Mouse (Mus musculus): Measurements from ENCODE around the gene Ntmt1. TPM values are rescaled to one million over a fixed set of nuclear protein-coding genes. Genes with fewer than 3 reads are reported as not detected.
A peak's percentile ranks its signal among the peaks of the same experiment; 100 is the strongest.

Gene Ntmt1
- polyA plus RNA-seq, 1 experiment from 2014 or later, result 80.0 TPM

- ATAC-seq (ENCODE audit: insufficient read depth, low FRiP score), result no peak
- no peaks in the 10 kb centered on the region for H3K9me3 ChIP-seq (replicated peaks; ENCODE audit: control insufficient read depth, low read length)
- H3K27me3 ChIP-seq (ENCODE audit: control insufficient read depth, insufficient read depth, low read length), result no peaks in the 10 kb centered on the region
- H3K4me3 ChIP-seq (replicated peaks; ENCODE audit: low read length), result no peak overlapping the region
- H3K9ac ChIP-seq (ENCODE audit: low read length), result no peak overlapping the region; the same call in 1 of the 2 replicates
- H3K27ac ChIP-seq (ENCODE audit: low read length), result no peak overlapping the region
- WGBS, result 79% methylated on average over 5 of the region's 5 CpGs
- H3K4me2 ChIP-seq (ENCODE audit: low read depth, low read length), result peak overlapping the region; percentile 42
- no peaks in the 10 kb centered on the region for H3K36me3 ChIP-seq (ENCODE audit: control insufficient read depth, insufficient read depth, low read length)
- peaks cover 21% of the 10 kb centered on the region for H3K4me1 ChIP-seq (ENCODE audit: control insufficient read depth, insufficient read depth, low read length)
Measured at GRCm38 (mm10) chr2:30795889-30796275, 11.7 kb upstream of the Ntmt1 start.

- Histone ChIP-seq H3K4me2 (ENCODE audit: low read depth, low read length) (peak overlapping the region; percentile 42), H3K9ac (ENCODE audit: low read length) (peak overlapping the region; percentile 54), H3K27me3 (ENCODE audit: control insufficient read depth, insufficient read depth, low read length) (no peaks in the 10 kb centered on the region), H3K4me1 (ENCODE audit: control insufficient read depth, insufficient read depth, low read length) (peaks cover 19% of the 10 kb centered on the region), H3K27ac (ENCODE audit: low read length) (peak overlapping the region; percentile 16; the same call in 1 of the 2 replicates), H3K4me3 (replicated peaks; ENCODE audit: low read length) (0 out of 2 replicates have a peak overlapping the region, but pooled peaks have one; percentile 8), H3K9me3 (replicated peaks; ENCODE audit: control insufficient read depth, low read length) (no peaks in the 10 kb centered on the region), H3K36me3 (ENCODE audit: control insufficient read depth, insufficient read depth, low read length) (no peaks in the 10 kb centered on the region)
- WGBS, result 5% methylated on average over 11 of the region's 11 CpGs
- peak; percentile 65 for ATAC-seq (ENCODE audit: insufficient read depth, low FRiP score)
Measured at GRCm38 (mm10) chr2:30796382-30796781, 11.2 kb upstream of the Ntmt1 start.

GRCm38 (mm10) chr2:30799456-30799855 lies 8.2 kb upstream of the Ntmt1 start:
- WGBS, result 73% methylated on average over 3 of the region's 3 CpGs

GRCm38 (mm10) chr2:30800671-30801066 lies 7.0 kb upstream of the Ntmt1 start:
- no peak for ATAC-seq (ENCODE audit: insufficient read depth, low FRiP score)
- 36% methylated on average over 7 of the region's 7 CpGs for WGBS
- H3K9ac ChIP-seq (ENCODE audit: low read length), result peak overlapping the region; percentile 77

More at GRCm38 (mm10) chr2:30799456-30799855, 8.2 kb upstream of the Ntmt1 start:
- Histone ChIP-seq H3K9ac (ENCODE audit: low read length) (no peak overlapping the region), H3K27ac (ENCODE audit: low read length) (no peak overlapping the region), H3K4me2 (ENCODE audit: low read depth, low read length) (no peak overlapping the region), H3K4me1 (ENCODE audit: control insufficient read depth, insufficient read depth, low read length) (peaks cover 19% of the 10 kb centered on the region), H3K9me3 (replicated peaks; ENCODE audit: control insufficient read depth, low read length) (no peaks in the 10 kb centered on the region), H3K36me3 (ENCODE audit: control insufficient read depth, insufficient read depth, low read length) (no peaks in the 10 kb centered on the region), H3K27me3 (ENCODE audit: control insufficient read depth, insufficient read depth, low read length) (no peaks in the 10 kb centered on the region), H3K4me3 (replicated peaks; ENCODE audit: low read length) (no peak overlapping the region)
- no peak for ATAC-seq (ENCODE audit: insufficient read depth, low FRiP score)

GRCm38 (mm10) chr2:30801067-30801852 lies 6.4 kb upstream of the Ntmt1 start:
- WGBS, result under 1% methylated on average over 77 of the region's 77 CpGs
- Histone ChIP-seq H3K27me3 (ENCODE audit: control insufficient read depth, insufficient read depth, low read length) (no peaks in the 10 kb centered on the region), H3K4me3 (replicated peaks; ENCODE audit: low read length) (peak overlapping the region; percentile 53), H3K9me3 (replicated peaks; ENCODE audit: control insufficient read depth, low read length) (no peaks in the 10 kb centered on the region), H3K4me1 (ENCODE audit: control insufficient read depth, insufficient read depth, low read length) (peaks cover 10% of the 10 kb centered on the region), H3K9ac (ENCODE audit: low read length) (peak overlapping the region; percentile 77), H3K27ac (ENCODE audit: low read length) (no peak overlapping the region), H3K4me2 (ENCODE audit: low read depth, low read length) (peak overlapping the region; percentile 93), H3K36me3 (ENCODE audit: control insufficient read depth, insufficient read depth, low read length) (no peaks in the 10 kb centered on the region)
- ATAC-seq (ENCODE audit: insufficient read depth, low FRiP score), result peak; percentile 71

More at GRCm38 (mm10) chr2:30800671-30801066, 7.0 kb upstream of the Ntmt1 start:
- peak overlapping the region; percentile 53 for H3K4me3 ChIP-seq (replicated peaks; ENCODE audit: low read length)
- no peaks in the 10 kb centered on the region for H3K9me3 ChIP-seq (replicated peaks; ENCODE audit: control insufficient read depth, low read length)
- peak overlapping the region; percentile 93 for H3K4me2 ChIP-seq (ENCODE audit: low read depth, low read length)
- H3K27ac ChIP-seq (ENCODE audit: low read length), result no peak overlapping the region
- H3K27me3 ChIP-seq (ENCODE audit: control insufficient read depth, insufficient read depth, low read length), result no peaks in the 10 kb centered on the region
- no peaks in the 10 kb centered on the region for H3K36me3 ChIP-seq (ENCODE audit: control insufficient read depth, insufficient read depth, low read length)
- H3K4me1 ChIP-seq (ENCODE audit: control insufficient read depth, insufficient read depth, low read length), result peaks cover 13% of the 10 kb centered on the region

GRCm38 (mm10) chr2:30803604-30804003 lies 4.0 kb upstream of the Ntmt1 start, which contains the start of gene 1700001O22Rik:
Gene 1700001O22Rik (minus strand): TSS chr2:30803661.
- H3K9me3 ChIP-seq (replicated peaks; ENCODE audit: control insufficient read depth, low read length), result no peaks in the 10 kb centered on the region
- ATAC-seq (ENCODE audit: insufficient read depth, low FRiP score), result no peak
- H3K36me3 ChIP-seq (ENCODE audit: control insufficient read depth, insufficient read depth, low read length), result no peaks in the 10 kb centered on the region
- H3K27me3 ChIP-seq (ENCODE audit: control insufficient read depth, insufficient read depth, low read length), result no peaks in the 10 kb centered on the region
- H3K4me2 ChIP-seq (ENCODE audit: low read depth, low read length), result no peak within 1 kb of the TSS
- H3K9ac ChIP-seq (ENCODE audit: low read length), result no peak within 1 kb of the TSS
- no peak within 1 kb of the TSS for H3K27ac ChIP-seq (ENCODE audit: low read length)
- H3K4me1 ChIP-seq (ENCODE audit: control insufficient read depth, insufficient read depth, low read length), result peaks cover 4% of the 10 kb centered on the region; the same call in 1 of the 2 replicates
- no peak within 1 kb of the TSS for H3K4me3 ChIP-seq (replicated peaks; ENCODE audit: low read length)
- 81% methylated on average over 3 of the region's 3 CpGs for WGBS

- Histone ChIP-seq H3K4me1 (ENCODE audit: control insufficient read depth, insufficient read depth, low read length) (peaks cover 13% of the 10 kb centered on the region), H3K36me3 (ENCODE audit: control insufficient read depth, insufficient read depth, low read length) (no peaks in the 10 kb centered on the region), H3K4me3 (replicated peaks; ENCODE audit: low read length) (no peak overlapping the region), H3K4me2 (ENCODE audit: low read depth, low read length) (no peak overlapping the region), H3K9me3 (replicated peaks; ENCODE audit: control insufficient read depth, low read length) (no peaks in the 10 kb centered on the region), H3K27ac (ENCODE audit: low read length) (no peak overlapping the region), H3K9ac (ENCODE audit: low read length) (no peak overlapping the region), H3K27me3 (ENCODE audit: control insufficient read depth, insufficient read depth, low read length) (no peaks in the 10 kb centered on the region)
- WGBS, result 82% methylated on average over 2 of the region's 2 CpGs
- ATAC-seq (ENCODE audit: insufficient read depth, low FRiP score), result no peak
Measured at GRCm38 (mm10) chr2:30805983-30806382, 1.6 kb upstream of the Ntmt1 start.

GRCm38 (mm10) chr2:30807147-30807647 lies 429 bp upstream of the Ntmt1 start:
- peak overlapping the region; percentile 87 for H3K4me3 ChIP-seq (replicated peaks; ENCODE audit: low read length)
- no peaks in the 10 kb centered on the region for H3K9me3 ChIP-seq (replicated peaks; ENCODE audit: control insufficient read depth, low read length)
- H3K4me1 ChIP-seq (ENCODE audit: control insufficient read depth, insufficient read depth, low read length), result peaks cover 10% of the 10 kb centered on the region; the same call in 1 of the 2 replicates
- H3K27ac ChIP-seq (ENCODE audit: low read length), result peak overlapping the region; percentile 62
- peak overlapping the region; percentile 83 for H3K9ac ChIP-seq (ENCODE audit: low read length)
- WGBS, result 6% methylated on average over 28 of the region's 28 CpGs
- no peaks in the 10 kb centered on the region for H3K36me3 ChIP-seq (ENCODE audit: control insufficient read depth, insufficient read depth, low read length)
- H3K4me2 ChIP-seq (ENCODE audit: low read depth, low read length), result peak overlapping the region; percentile 85
- no peaks in the 10 kb centered on the region for H3K27me3 ChIP-seq (ENCODE audit: control insufficient read depth, insufficient read depth, low read length)
- peak; percentile 6 for ATAC-seq (ENCODE audit: insufficient read depth, low FRiP score)

GRCm38 (mm10) chr2:30808296-30808655 lies 650 bp downstream of the Ntmt1 start:
- peak overlapping the region; percentile 87 for H3K4me3 ChIP-seq (replicated peaks; ENCODE audit: low read length)
- 2% methylated on average over 10 of the region's 10 CpGs for WGBS
- H3K27me3 ChIP-seq (ENCODE audit: control insufficient read depth, insufficient read depth, low read length), result no peaks in the 10 kb centered on the region
- H3K27ac ChIP-seq (ENCODE audit: low read length), result peak overlapping the region; percentile 79
- H3K36me3 ChIP-seq (ENCODE audit: control insufficient read depth, insufficient read depth, low read length), result peaks cover under 1% of the 10 kb centered on the region; the same call in 1 of the 2 replicates
- H3K4me1 ChIP-seq (ENCODE audit: control insufficient read depth, insufficient read depth, low read length), result peaks cover 10% of the 10 kb centered on the region; the same call in 1 of the 2 replicates
- peak overlapping the region; percentile 90 for H3K9ac ChIP-seq (ENCODE audit: low read length)
- H3K4me2 ChIP-seq (ENCODE audit: low read depth, low read length), result peak overlapping the region; percentile 85
- no peak for ATAC-seq (ENCODE audit: insufficient read depth, low FRiP score)
- H3K9me3 ChIP-seq (replicated peaks; ENCODE audit: control insufficient read depth, low read length), result no peaks in the 10 kb centered on the region
